Mouse (Mus musculus): Measurements from ENCODE around the gene Ppfibp2. TPM values are rescaled to one million over a fixed set of nuclear protein-coding genes. Genes with fewer than 3 reads are reported as not detected.

Ppfibp2 gene
- polyA plus RNA-seq, 1 experiment from 2014 or later = 5.4 TPM

GRCm38 (mm10) chr7:107644987-107645386 is 50.0 kb downstream of the Ppfibp2 start:
- Histone ChIP-seq H3K27ac (ENCODE audit: low read depth) (no peak overlapping the region), H3K4me1 (ENCODE audit: insufficient read depth) (no peaks in the 10 kb centered on the region), H3K9me3 (ENCODE audit: low read depth, low read length) (no peaks in the 10 kb centered on the region; the same call in 1 of the 2 replicates), H3K9ac (no peak overlapping the region), H3K27me3 (ENCODE audit: insufficient read depth, low read length) (no peaks in the 10 kb centered on the region), H3K36me3 (ENCODE audit: insufficient read depth) (no peaks in the 10 kb centered on the region), H3K4me3 (ENCODE audit: low read depth, low read length) (no peak overlapping the region), H3K4me2 (no peak overlapping the region)
- ATAC-seq (ENCODE audit: insufficient read depth) = no peak
- no peak for TF ChIP-seq CTCF (IDR thresholded peaks at IDR 0.05; ENCODE audit: low read depth)
- DNase-seq = no peak
- 85% methylated on average over 2 of the region's 2 CpGs for WGBS

DNA sequence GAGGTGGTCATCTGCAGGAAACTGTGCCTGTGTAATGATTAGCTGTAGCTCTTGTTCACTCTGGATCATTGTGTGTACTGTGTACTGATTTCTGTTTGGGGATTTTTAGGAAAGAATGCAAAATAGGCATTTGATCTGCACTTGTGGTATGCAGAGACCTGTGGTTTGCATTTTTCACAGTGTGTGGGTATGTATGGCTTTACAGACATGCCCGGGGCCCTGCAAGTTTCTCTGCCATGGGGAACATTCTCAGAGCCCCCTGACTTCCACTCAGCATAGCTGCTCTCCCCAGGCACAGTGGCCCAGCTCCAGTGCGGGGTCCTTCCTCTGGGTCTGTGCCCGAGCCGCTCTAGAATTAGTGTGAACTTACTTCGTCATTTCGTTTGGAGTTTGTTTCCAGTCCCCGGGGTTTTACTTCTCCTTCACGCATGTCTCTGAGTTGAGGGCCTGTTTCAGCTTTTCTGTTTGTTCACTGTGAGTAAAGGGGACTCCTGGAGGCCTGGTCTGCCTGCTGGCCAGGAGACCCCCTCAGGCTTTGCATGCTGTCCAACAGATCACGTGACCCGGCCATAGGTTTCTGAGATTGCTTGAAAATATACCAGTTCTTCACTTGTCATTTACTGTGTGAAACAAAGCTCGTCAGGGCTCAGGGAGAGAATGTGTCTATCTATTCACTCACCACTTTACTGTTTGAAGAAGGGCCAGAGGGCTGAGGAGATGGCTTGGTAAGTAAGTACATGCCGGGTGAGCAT is 54.1 kb downstream of the Ppfibp2 start:
- Histone ChIP-seq H3K4me2 (no peak overlapping the region), H3K4me1 (ENCODE audit: insufficient read depth) (no peaks in the 10 kb centered on the region), H3K36me3 (ENCODE audit: insufficient read depth) (no peaks in the 10 kb centered on the region), H3K27me3 (ENCODE audit: insufficient read depth, low read length) (no peaks in the 10 kb centered on the region), H3K4me3 (ENCODE audit: low read depth, low read length) (no peak overlapping the region), H3K9ac (no peak overlapping the region), H3K27ac (ENCODE audit: low read depth) (no peak overlapping the region), H3K9me3 (ENCODE audit: low read depth, low read length) (no peaks in the 10 kb centered on the region; the same call in 1 of the 2 replicates)
- DNase-seq (no peak), ATAC-seq (ENCODE audit: insufficient read depth) (no peak)
- TF ChIP-seq CTCF (IDR thresholded peaks at IDR 0.05; ENCODE audit: low read depth) = no peak
- WGBS = 71% methylated on average over 12 of the region's 12 CpGs

- H3K9ac ChIP-seq = no peak overlapping the region
- no peak for ATAC-seq (ENCODE audit: insufficient read depth)
- H3K4me2 ChIP-seq = no peak overlapping the region
- H3K27ac ChIP-seq (ENCODE audit: low read depth) = no peak overlapping the region
- no peak for DNase-seq
- TF ChIP-seq CTCF (IDR thresholded peaks at IDR 0.05; ENCODE audit: low read depth) = no peak
- H3K4me3 ChIP-seq (ENCODE audit: low read depth, low read length) = no peak overlapping the region
- H3K36me3 ChIP-seq (ENCODE audit: insufficient read depth) = no peaks in the 10 kb centered on the region
- H3K27me3 ChIP-seq (ENCODE audit: insufficient read depth, low read length) = no peaks in the 10 kb centered on the region
- WGBS = 80% methylated on average over 7 of the region's 7 CpGs
- H3K4me1 ChIP-seq (ENCODE audit: insufficient read depth) = no peaks in the 10 kb centered on the region
- no peaks in the 10 kb centered on the region; the same call in 1 of the 2 replicates for H3K9me3 ChIP-seq (ENCODE audit: low read depth, low read length)
Observed at GRCm38 (mm10) chr7:107649990-107650389, 55.0 kb downstream of the Ppfibp2 start.

GRCm38 (mm10) chr7:107651821-107652220 is 56.8 kb downstream of the Ppfibp2 start:
- Histone ChIP-seq H3K27ac (ENCODE audit: low read depth) (no peak overlapping the region), H3K4me3 (ENCODE audit: low read depth, low read length) (no peak overlapping the region), H3K27me3 (ENCODE audit: insufficient read depth, low read length) (no peaks in the 10 kb centered on the region), H3K4me1 (ENCODE audit: insufficient read depth) (no peaks in the 10 kb centered on the region), H3K9ac (no peak overlapping the region), H3K9me3 (ENCODE audit: low read depth, low read length) (no peaks in the 10 kb centered on the region), H3K4me2 (no peak overlapping the region), H3K36me3 (ENCODE audit: insufficient read depth) (no peaks in the 10 kb centered on the region)
- ATAC-seq (ENCODE audit: insufficient read depth) (no peak), DNase-seq (no peak)
- WGBS = 45% methylated on average over 1 of the region's 1 CpGs
- no peak for TF ChIP-seq CTCF (IDR thresholded peaks at IDR 0.05; ENCODE audit: low read depth)

DNA sequence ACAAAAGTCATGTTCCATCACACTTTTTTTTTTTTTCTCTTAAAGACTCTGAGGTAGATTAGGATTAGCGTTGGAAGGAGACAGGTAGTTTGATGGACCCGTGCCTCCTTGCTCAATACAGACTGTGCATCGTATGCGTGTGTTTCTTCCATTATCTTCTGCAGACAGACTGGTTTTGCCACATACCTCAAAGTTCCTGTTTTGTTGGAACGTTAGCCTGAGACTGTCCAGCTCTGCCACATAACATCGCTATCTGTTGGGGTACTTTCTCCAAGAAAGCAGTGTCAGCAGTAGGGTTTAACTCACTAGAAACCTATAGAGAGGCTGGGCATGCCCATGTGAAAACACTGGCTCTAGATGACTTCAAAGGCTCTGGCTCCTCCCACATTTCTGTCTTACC is 61.4 kb downstream of the Ppfibp2 start:
- no peak overlapping the region for H3K4me3 ChIP-seq (ENCODE audit: low read depth, low read length)
- DNase-seq (no peak), ATAC-seq (ENCODE audit: insufficient read depth) (no peak)
- 0 out of 2 replicates have a peak, but pooled peaks cover under 1% of the 10 kb centered on the region for H3K4me1 ChIP-seq (ENCODE audit: insufficient read depth)
- no peak overlapping the region for H3K4me2 ChIP-seq
- H3K9ac ChIP-seq = no peak overlapping the region
- no peak for TF ChIP-seq CTCF (IDR thresholded peaks at IDR 0.05; ENCODE audit: low read depth)
- no peaks in the 10 kb centered on the region for H3K27me3 ChIP-seq (ENCODE audit: insufficient read depth, low read length)
- H3K27ac ChIP-seq (ENCODE audit: low read depth) = no peak overlapping the region
- no peaks in the 10 kb centered on the region for H3K9me3 ChIP-seq (ENCODE audit: low read depth, low read length)
- 75% methylated on average over 6 of the region's 6 CpGs for WGBS
- no peaks in the 10 kb centered on the region for H3K36me3 ChIP-seq (ENCODE audit: insufficient read depth)

DNA sequence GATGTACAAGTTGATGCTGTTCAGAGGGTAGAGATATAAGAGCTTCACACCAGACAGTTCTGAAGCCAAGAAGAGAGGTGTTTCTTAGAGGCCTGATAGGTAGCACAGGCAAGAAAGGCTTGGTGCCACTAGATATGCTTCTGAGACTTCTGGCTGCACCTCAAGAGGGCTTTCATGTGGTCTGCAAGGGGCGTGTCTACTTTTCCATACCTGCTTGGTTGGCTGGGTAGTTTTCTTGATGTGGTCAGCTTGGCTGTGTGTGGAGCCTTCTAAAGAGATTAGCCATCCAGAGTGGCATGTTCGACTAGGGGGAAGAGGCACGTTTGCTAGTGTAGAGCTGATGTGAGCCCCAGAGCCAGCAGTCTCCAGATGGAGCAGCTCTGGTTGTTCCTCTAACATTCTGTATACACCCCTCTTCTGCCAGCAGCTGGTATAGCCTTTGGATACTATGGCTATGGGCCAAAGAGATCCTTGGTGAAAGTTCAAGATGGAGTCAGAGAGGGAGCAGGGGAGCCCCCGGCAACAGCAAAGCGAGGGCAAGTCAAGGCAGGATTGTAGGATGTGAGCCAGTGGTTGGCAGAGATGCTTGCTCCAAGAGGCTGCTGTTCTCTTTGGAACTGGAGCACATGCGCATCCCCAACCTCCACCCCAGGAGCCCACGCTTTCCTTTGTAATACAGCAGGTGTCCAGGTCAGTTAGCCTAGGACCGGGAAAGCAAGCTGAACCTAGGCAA is 64.3 kb downstream of the Ppfibp2 start:
- Histone ChIP-seq H3K27ac (ENCODE audit: low read depth) (no peak overlapping the region), H3K36me3 (ENCODE audit: insufficient read depth) (no peaks in the 10 kb centered on the region), H3K9me3 (ENCODE audit: low read depth, low read length) (no peaks in the 10 kb centered on the region), H3K4me2 (no peak overlapping the region), H3K27me3 (ENCODE audit: insufficient read depth, low read length) (no peaks in the 10 kb centered on the region), H3K9ac (no peak overlapping the region), H3K4me1 (ENCODE audit: insufficient read depth) (peaks cover 4% of the 10 kb centered on the region; the same call in 1 of the 2 replicates), H3K4me3 (ENCODE audit: low read depth, low read length) (no peak overlapping the region)
- DNase-seq = no peak
- 63% methylated on average over 8 of the region's 8 CpGs for WGBS
- ATAC-seq (ENCODE audit: insufficient read depth) = no peak
- no peak for TF ChIP-seq CTCF (IDR thresholded peaks at IDR 0.05; ENCODE audit: low read depth)

DNA sequence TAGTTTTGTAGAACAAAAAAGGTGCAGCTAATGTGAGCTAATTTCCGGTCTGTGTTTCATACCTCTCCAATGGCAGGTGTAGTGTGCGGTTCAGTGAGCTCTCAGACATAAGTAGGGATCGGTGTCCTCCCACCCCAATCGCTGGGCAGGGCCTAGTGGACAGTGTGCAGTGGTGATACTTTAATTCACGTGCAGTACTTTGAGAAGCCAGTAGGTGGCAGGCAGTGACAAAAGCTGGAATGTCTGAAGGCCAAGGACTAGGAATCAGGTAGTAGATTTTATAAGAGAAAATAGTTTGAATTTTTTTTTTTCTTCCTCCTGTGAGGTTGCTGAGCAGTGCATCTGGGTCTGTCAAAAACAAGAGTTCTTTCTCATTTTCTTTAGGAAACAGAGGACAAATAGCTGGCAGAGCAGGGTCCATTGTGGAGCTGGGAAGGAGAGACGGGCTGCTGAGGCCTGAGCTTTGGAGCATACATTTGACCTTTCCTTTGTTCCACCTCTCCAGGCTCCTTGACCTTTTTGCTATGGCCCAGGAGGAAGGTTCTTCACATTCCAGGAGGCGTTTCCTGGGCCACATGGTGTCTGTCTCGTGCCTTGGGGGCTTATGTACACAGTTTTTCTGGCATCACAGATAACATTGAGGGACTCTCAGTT is 66.3 kb downstream of the Ppfibp2 start:
- 14% methylated on average over 8 of the region's 8 CpGs for WGBS
- peak; percentile 94 for TF ChIP-seq CTCF (IDR thresholded peaks at IDR 0.05; ENCODE audit: low read depth)
- no peaks in the 10 kb centered on the region for H3K27me3 ChIP-seq (ENCODE audit: insufficient read depth, low read length)
- no peak overlapping the region for H3K4me2 ChIP-seq
- H3K4me3 ChIP-seq (ENCODE audit: low read depth, low read length) = no peak overlapping the region
- peak; percentile 92 for DNase-seq
- H3K36me3 ChIP-seq (ENCODE audit: insufficient read depth) = no peaks in the 10 kb centered on the region
- H3K27ac ChIP-seq (ENCODE audit: low read depth) = peak overlapping the region; percentile 74
- H3K9me3 ChIP-seq (ENCODE audit: low read depth, low read length) = no peaks in the 10 kb centered on the region
- no peak overlapping the region for H3K9ac ChIP-seq
- H3K4me1 ChIP-seq (ENCODE audit: insufficient read depth) = peaks cover 20% of the 10 kb centered on the region
- ATAC-seq (ENCODE audit: insufficient read depth) = peak; percentile 64
